Mouse (Mus musculus) layer of hippocampus, adult 9-11 months (tissue): Measurements from ENCODE around the gene Hoxb1.

Experiments
- DNase-seq: peaks from one replicate; pipeline ENCODE4 v3.0.0; 2022

Gene Hoxb1

DNA sequence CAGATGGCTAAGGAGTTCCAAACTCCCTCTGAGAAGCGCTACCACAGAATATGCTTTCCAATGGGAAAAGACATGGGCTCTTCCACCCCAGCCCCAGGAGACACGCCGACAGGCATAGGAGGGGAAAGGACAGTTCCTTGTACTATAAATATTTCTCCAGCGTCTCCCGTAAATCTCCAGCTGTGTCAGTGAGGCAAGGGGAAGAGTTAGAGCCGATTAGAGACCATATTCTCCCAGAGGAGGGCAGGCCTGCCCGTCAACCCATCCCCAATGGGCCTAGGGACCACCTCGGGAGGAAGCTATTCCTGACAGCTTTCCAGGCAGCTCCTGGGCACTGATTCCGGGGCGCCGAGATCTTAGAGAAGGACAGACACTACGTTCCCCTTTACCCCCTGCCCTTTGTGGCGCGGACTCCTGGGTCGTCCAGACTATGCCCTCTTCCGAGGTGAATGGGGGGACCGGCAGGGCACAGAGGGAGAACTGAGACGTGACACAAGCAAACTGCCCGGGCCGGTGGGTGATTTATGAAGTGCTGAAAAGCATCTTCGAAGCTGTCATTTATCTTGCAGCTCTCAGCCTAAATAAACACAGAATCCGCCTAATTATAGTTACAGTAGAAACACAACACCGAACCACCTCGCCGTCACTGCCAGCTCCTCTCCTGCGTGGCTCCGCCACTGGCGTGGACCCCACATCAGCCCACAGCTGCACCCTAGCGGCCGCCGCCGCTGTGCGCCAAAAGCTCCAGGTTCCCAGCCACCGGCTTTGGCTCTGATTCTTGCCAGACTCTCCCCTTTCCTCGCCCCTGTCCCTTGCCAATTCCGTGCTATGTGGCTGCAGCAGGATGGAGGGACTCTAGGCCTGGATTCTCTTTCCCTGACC, 41.9 kb downstream of the Hoxb1 start:
- DNase-seq = no peak

DNA sequence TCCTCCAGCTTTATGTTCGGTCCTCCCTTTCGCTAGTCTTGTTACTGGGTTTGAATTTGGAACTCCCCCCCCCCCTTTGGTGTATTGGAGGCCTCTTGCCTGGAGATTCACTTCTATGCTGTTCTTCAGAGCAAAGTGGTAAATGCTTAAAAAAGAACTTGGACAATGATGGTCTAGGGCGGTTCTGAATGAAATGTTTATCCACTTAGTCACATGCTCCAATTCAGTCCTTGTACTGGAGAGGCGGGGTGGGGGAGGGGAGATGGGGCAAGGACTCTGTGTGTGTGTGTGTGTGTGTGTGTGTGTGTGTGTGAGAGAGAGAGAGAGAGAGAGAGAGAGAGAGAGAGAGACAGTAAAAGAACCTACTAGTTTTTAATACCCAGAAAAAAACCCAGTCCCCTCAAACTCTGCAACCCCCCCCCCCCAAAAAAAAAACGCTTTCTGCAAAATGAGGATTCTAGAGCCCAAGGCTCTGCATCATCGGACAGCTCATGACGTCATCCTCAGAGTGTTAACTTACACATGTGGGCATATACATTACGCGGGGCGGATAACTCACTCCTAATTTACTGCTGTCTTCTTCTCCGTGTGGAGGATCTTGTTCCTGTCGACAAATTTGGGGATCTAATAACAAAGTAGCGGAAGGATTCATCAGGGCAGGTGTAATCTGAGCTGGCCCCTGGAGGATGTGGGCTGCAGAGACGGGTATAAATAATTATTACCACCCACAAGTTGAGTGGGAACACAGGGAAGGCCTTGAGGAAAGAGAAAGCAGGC, 42.9 kb downstream of the Hoxb1 start:
- DNase-seq = no peak

DNA sequence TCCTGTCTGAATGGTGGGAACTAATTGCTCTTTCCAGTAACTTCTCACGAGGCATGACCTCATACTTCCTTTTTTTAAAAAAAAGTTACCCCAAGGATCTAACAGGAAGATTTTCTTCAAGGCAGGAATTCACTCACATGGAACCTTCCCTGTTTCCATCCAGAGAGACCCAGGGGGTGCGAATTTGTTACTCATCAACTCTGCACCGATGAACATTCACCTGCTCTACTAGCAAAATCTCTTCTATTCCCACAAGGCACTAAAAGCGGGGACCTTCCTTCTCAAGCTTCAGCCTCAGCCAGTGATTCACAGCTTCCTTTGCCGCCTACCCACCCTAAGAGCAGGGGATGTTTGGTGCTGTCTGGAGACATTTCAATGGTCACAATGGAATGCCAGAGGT, 45.5 kb downstream of the Hoxb1 start:
- DNase-seq = no peak

DNA sequence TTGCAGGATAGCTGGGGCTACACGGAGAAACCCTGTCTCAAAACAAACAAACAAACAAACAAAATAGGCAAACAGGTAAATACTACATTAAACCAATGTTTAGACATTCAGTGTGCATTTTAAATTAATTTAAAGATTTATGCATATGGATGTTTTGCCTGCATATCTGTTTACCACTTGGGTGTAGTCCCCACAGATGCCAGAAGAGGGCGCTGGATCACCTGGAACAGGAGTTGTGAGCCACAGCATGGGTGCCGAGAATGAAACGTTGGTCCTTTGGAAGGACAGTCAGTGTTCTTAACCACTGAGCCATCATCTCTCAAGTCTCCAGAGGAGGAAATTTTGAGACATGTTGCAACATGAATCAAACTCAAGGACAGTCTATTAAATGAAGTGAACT, 46.4 kb downstream of the Hoxb1 start:
- DNase-seq = no peak

GRCm38 (mm10) chr11:96412941-96413491, 47.5 kb downstream of the Hoxb1 start:
- DNase-seq = no peak

GRCm38 (mm10) chr11:96413527-96413926, 48.0 kb downstream of the Hoxb1 start:
- peak; percentile 25 for DNase-seq

- no peak for DNase-seq
Measured at GRCm38 (mm10) chr11:96414002-96414401, 48.5 kb downstream of the Hoxb1 start.
